Mouse (Mus musculus) hematopoietic stem cell, adult 5-6 weeks (primary cell): ENCODE results near the gene Zfp704. TPM values are rescaled to one million over a fixed set of nuclear protein-coding genes. Genes with fewer than 3 reads are reported as not detected.

Experiments used
- ATAC-seq, 2 experiments: fragments of 125-278 bp in 1 of 2; replicated peaks in 1 of 2; 2 replicates each; pipeline ENCODE4 v1.8.0; 2016 to 2017; ENCODE audit warnings: inconsistent platforms in 2 of 2, mild to moderate bottlenecking in 2 of 2, moderate number of reproducible peaks in 2 of 2, low read depth in 1 of 2, moderate TSS enrichment in 1 of 2; ENCODE audit not compliant: low FRiP score in 2 of 2, poor library complexity in 2 of 2, severe bottlenecking in 2 of 2, insufficient read depth in 1 of 2, low TSS enrichment in 1 of 2
- total RNA-seq: library from RNA; stranded (forward); fragments of 172-1452, 232-1000 nt; gene quantifications from 2 replicates; pipeline ENCODE4 v1.2.3, GENCODE M21; 2017

Zfp704 gene
- total RNA-seq, 1 experiment from 2014 or later: 16.3 TPM

DNA sequence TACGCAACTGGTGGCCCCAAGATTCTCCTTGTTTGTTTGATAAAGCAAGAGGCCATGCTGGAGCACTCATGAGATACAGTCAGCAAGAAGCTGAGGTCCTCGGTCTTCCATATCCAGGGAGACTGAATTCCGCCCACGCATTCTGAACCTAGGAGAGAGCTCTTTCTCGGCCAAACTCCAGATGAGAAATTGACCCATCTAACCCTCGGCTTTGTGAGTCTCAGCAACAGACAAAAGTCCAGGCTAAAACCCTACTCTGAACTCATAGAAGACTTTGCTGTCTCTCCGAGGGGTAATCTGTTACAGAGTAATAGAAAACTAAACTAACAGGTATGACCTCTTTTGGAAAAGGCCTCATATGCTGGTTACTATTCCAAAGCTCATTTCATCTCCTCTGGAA, 4.9 kb downstream of the Zfp704 start:
- no peak for ATAC-seq

DNA sequence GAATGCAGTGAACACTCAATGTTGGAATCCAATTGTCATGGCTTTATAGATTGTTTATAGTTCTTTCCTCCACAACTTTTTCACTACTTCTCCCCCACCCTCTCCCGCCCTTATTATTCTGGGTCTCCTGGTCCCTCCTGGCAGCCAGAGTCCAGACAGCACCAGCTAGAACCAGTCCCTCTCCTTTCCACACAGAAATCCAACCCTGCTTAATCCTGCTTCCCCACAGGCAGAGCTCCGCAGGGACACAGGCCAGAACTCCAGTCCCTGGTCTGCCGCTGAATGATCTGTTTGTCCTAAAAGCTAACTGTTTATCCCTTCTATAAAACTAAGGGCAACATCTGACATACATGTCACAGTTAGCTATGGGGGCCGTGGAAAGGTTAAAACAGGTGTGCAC, 6.0 kb downstream of the Zfp704 start:
- ATAC-seq: no peak

DNA sequence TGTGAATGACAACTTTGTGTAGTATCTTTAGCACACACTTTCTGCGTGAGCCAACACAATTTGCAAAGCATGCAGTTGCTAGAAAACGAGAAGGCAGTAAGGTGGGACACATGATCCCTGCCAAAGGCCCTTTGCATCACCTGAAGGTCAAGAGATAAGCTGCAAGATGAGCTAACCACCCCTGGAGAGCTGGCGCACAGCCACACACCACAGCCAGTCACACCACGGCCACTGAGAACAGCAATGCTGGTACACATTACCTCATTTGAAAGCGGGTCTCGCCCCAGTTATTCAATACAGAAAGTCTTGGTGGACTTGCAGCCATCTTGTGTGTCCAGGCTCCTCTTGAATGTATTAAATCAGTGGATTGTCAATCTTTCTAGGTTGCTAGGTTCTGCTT, 9.3 kb downstream of the Zfp704 start:
- ATAC-seq: no peak

DNA sequence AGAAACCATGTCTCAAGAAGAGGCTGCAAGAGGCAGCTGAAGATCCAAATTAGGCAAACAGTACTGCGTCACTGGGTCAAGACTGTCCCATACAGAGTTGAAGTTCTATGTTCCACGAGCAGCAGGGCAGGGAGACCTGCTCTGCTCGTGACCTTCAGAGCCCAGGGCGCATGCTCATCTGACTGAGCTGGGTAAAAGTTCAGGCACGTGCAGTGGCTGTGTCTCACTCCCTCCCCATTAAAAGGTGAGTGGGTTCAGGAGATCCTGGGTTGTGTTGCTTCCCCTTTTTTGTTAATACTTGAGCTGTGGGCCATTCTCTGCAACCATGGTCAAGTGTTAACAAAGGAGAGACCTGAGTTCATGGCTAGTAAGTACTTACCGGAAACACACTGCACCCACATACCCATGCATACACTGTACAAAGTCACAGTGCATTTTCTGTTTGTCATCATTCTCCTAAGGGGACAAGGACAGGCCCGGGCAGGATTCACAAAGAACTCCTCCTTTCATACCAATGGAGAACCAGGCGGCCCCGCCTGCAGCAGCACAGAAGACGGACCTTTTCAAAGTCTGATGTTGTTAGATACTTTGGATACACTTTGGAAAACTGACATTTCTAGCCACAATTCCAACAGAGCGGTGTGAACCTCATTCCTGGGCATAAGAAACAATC, 10.0 kb downstream of the Zfp704 start:
- peak; percentile 43; a peak in 2 of 4 replicates for ATAC-seq

DNA sequence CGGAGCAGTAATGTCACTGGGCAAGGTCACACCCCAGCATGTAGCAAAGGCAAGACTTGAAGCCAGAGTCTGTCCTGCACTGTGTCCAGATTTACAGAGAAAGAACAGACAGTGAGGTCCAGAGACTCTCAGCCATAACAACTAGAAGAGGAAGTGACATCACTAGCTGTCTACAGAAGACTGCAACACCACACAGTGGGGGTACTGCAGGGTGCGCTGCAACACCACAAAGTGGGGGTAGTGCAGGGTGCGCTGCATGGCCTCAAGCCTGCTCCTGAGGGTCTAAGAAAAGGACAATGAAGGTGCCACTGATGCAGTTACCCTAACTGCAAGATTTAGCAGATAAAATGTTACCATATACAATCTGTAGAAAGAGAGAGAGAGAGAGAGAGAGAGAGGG, 11.8 kb downstream of the Zfp704 start:
- ATAC-seq: peak; percentile 60 to 61

DNA sequence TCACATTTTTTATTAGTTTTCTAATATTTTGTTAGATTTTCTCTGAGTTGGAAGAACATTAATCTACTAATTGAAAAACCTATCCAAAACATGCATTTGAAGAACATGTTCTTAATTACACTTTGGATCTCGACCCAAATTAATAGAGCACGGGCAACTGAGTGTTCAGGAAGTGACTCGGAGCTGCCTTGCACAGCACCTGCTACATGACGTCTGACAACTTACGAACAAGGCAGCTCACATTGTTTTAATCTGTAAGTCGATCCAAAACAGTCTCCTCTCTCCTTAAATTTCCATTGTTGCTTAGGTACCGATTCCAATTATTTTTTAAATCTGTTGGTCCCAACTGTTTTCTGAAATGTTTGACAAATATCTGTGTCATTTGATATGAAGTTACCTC, 15.4 kb downstream of the Zfp704 start:
- ATAC-seq: no peak; a peak in 1 of 4 replicates

DNA sequence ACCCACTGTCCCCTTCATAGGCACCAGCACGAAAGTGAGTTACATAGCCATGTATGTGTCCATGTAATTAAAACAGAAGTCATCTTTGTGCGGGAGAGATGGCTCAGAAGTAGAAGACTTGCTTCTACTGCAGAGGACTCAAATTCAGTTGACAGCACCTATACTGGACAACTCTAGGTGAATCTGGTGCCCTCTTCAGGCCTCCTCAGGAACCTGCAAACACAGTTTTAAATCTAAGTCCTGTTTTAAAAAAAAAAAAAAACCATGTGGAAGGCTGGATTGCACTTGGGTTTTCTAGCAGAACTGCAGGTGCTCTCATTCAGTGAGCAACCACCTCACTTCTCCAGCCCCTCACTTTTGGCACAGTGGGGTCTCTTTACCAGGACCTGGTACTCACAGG, 16.1 kb downstream of the Zfp704 start:
- ATAC-seq: peak; percentile 58 to 76; a peak in 3 of 4 replicates

DNA sequence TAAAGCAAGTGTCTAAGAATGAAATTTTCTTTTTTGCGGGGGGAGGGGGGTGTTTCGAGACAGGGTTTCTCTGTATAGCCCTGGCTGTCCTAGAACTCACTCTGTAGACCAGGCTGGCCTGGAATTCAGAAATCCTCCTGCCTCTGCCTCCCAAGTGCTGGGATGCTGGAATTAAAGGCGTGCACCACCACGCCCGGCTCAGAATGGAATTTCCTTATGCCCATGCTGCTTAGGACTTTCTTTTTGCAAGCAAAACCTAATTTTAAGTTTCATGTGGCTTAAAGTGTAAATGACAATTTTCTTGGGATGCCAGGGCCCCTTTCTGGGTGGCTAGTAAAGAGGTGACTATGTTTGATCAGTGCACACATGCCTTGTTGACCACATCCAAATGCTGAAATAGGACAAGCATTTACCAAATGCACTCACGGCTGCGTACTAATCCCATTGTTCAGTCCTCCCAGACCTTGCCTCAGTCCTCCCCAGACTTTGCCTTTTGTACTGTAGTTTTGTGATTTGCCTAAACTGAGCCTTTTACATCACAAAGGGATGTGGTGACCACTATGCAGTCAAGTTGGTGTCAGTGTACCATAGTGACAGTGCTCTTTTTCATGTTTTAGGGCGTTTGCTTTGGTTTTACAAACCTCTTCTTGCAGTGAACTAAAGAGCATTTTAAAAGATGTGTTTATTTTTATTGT, 18.3 kb downstream of the Zfp704 start:
- ATAC-seq: no peak

DNA sequence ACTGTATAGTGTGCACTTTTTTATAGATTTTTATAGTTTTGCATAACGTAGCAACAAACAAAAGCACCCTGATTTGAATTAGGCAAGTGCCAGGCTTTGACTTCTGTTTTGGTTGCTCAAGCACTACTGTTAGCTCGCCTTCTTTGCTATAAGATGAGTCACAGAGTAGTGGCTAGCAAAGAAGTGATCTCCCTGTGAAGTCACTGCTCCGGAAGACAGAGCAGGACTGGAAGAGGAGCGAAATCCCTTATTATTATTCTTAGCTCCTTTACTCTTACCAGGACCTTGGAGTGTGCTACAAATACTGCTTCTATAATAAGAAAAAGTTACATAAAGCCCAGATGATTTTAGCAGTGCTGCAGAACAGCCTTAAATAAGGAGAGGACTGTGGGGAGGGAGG, 21.2 kb downstream of the Zfp704 start:
- ATAC-seq: no peak

DNA sequence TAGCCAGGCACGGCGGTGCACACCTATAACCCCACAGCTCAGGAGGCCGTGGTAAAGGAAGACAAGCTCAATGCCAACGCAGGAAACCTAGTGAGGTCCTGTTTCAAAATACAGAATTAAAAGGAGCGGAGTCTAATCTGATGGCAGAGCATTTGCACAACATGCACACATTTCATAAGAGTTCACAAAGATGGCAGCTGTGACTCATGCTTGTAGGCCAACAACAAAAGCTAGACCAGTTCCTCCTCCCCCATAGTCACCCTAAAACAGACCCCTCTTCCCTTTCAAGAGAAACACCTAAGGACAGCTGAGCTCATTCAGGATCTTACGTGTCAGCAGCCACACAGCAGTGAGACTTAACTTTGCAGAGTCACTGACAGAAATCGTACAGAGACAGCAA, 22.6 kb downstream of the Zfp704 start:
- ATAC-seq: no peak

DNA sequence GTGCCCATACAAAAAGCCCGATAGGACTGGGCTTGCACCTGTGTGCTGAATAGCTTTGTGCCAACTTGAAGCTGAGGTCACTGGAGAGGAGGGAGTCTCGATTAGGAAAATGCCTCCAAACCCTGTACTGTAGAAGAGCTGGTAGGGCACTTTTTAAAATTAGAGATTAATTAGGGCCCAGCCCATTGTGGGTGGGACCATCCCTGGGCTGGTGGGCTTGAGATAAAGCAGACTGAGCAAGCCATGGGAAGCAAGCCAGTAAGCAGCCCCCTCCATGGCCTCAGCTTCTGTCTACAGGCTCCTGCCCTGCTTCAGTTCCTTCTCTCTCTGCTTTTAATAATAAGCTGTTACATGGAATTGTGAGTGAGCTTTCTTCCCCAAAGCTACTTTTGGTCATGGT, 26.4 kb downstream of the Zfp704 start:
- ATAC-seq: no peak

DNA sequence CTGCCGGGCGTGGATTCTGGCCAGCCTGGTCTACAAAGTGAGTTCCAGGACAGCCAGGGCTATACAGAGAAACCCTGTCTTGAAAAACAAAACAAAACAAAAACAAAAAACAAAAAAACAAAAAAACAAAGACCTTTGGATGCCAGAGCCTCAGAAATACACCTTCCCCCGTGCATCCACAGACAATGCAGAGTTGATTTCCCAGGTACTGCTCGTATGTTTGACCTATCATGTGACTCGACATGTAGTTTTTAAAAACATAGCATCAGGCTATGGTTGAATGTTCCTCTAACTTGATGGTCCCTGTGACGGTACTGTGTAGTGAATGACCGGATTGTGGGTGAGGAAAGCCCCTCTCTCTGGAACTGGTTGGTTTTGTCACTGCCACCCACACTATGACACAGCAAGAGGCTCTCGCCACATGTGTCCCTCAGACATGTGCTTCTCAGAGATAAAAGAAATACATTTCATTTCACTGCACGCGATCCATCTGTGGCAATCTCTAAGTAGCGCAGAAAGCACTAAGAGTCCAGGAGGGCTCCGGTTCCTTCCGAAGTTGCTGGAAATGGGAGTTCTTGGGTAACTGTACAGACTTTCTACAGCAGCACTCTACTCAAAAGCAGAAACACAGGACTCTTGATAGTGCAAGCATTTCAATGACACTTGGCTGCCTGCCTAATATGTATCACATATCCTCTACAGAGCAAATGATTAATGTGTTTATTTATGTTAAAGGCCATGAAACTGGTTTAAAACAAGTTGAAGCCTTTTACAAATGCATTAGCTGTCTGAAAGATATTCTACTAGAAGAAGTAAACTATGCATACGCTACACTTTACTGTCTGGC, 28.7 kb downstream of the Zfp704 start:
- peak; percentile 64 to 67 for ATAC-seq

DNA sequence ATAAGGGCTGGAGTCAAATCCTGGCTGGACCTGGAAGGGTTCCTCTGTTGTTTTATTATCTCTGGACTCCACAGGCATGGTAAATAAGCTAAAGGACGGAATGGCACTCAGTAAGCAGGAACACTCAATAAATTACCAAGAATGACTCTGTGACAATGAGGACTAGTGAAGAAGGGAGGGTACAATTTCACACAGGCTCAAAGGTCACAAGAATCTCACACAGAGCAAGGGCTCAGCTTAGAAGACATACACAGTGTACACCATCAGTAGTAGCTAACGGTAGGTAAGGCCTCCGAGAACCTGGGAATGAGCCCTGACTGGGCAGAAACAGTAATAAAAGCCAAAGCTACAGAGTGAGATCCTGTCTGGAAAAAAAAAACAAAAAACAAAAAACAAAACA, 29.8 kb downstream of the Zfp704 start:
- no peak for ATAC-seq

DNA sequence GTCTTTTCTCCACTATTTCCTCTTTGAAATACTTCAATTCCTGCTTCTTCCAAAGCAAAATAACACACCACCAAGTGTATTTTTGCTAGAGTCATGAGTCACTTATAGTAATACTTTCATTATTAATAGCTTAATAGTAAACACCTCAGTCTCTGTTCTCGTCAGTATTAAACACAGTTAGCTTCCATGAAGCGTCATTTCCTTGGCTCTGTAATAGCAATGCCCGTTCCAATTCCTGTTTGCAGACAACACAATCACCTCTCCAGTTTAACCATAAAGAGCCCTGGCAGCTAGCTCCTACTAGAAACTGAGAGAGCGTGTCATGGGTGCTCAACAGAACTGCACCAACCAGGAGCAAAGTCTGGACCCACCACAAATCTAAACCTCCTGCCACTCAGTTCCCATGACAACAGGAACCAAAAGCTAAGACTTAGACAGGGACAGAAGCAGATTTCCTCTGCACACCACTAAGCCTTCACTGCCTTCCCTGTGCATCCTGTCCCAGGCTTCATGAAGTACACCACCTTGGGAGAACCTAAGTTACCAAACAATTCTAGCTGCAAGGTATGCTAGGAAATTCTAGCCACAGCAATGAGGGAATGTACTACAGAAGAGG, 30.7 kb downstream of the Zfp704 start:
- peak; percentile 77 to 79 for ATAC-seq

DNA sequence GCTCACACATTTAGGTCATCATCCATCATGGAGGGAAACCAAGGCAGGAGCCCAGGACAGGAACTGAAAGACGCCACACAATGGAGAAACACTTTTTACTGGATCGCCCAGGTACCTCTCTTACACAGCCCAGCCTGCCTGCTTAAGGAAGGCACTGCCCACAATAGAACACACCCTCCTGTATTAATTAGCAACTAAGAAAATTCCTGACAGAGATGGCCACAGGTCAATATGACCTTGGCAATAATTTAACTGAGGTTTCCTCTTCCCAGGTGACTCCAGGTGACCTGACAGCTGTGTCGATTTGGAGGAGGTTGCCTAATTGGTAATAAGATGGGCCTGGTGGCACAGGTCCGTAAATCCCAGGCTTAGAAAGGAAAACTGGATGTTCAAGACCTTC, 33.0 kb downstream of the Zfp704 start:
- no peak for ATAC-seq

DNA sequence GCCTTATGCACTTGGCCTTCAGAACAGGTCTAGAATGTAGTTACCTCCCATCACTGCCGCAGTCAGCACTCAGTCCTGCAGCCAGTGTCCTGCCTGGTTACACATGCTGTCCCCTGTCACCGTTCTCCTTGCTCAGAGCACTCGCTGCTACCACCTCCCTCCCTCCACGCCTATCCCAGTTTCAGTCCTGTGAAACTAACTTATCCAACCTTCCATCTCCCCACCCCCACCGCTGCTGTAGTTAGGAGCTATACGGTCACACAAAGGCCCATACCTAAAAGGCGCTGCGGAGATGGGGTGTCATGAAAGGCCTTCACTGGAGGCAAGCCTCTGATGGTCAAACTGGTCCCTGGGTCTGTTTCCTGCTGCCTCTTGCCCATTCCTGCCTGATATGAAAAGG, 35.6 kb downstream of the Zfp704 start:
- 0 out of 4 replicates have a peak, but pooled peaks of 1 of the 2 experiments have one; percentile 5 for ATAC-seq

DNA sequence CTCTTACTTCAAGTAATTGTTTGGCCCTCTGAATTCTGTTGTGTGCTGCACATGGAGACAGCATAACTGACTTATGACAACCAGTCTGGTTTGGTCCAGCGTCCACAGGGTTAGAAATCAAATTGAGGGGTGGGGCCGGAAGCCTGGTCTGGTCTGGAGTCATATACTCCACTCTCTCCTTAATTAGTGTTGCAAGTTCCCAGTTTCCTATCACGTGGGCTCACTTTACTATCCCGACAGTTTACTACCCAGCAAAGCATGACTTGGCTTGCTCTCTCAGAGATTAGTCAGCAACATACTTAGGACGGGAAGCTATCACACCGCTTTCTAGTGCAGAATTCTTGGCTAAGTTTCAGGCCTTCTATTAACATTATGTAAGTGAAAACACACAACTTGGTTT, 36.3 kb downstream of the Zfp704 start:
- peak; percentile 79 to 82 for ATAC-seq

DNA sequence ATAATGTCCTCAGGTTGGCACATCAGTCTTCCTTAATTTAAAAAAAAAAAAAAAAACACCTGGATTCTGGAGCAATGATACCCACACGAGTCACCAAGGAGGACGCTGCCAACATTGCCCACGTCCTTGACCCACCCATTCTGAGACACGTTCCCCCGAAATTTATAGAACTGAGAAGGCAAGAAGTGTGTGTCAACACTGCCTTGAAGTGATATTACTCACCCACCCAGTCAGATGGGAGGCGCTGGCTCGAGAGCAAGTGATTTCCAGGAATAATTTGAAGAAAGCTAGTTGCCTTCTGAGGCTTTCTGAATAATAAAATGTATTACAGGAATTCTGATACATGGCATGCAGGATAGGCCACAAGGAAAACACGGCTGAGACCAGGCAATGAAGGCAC, 37.6 kb downstream of the Zfp704 start:
- ATAC-seq: no peak
